Mouse (Mus musculus) neural tube, embryonic 14.5 days (tissue): Measurements from ENCODE around the gene Mdp1. TPM values are rescaled to one million over a fixed set of nuclear protein-coding genes. Genes with fewer than 3 reads are reported as not detected.

Source experiments
- ATAC-seq: fragments of 200-750 bp; cut with Nextera tagmentation; 2 replicates; pipeline ENCODE4 v1.8.0; 2017; ENCODE audit warnings: low read depth, mild to moderate bottlenecking, moderate TSS enrichment, moderate library complexity
- H3K27ac ChIP-seq: fragments of 300-500 bp; sonication (generic); 2 replicates; pipeline ENCODE4 v1.5.1; 2014; ENCODE audit warnings: low read depth, mild to moderate bottlenecking, control low read depth, low read length, moderate library complexity, mixed read lengths
- H3K27me3 ChIP-seq: fragments of 300-500 bp; sonication (generic); 2 replicates; pipeline ENCODE4 v1.6.1; 2014; ENCODE audit warnings: low read length; ENCODE audit not compliant: control insufficient read depth, insufficient read depth
- H3K36me3 ChIP-seq: fragments of 300-500 bp; sonication (generic); 2 replicates; pipeline ENCODE4 v1.6.1; 2014; ENCODE audit warnings: low read length, mixed read lengths; ENCODE audit not compliant: control insufficient read depth, insufficient read depth
- H3K4me1 ChIP-seq: fragments of 300-500 bp; sonication (generic); 2 replicates; pipeline ENCODE4 v1.6.1; 2014; ENCODE audit warnings: low read length; ENCODE audit not compliant: control insufficient read depth, insufficient read depth
- H3K4me2 ChIP-seq: fragments of 300-500 bp; sonication (generic); 2 replicates; pipeline ENCODE4 v1.6.1; 2014; ENCODE audit warnings: mild to moderate bottlenecking, low read depth, low read length, control low read depth
- H3K4me3 ChIP-seq: fragments of 300-500 bp; sonication (generic); 2 replicates; pipeline ENCODE4 v1.5.1; 2014; ENCODE audit warnings: low read depth, low read length, control low read depth, mixed read lengths
- H3K9ac ChIP-seq: fragments of 300-500 bp; sonication (generic); replicated peaks from 2 replicates; pipeline ENCODE4 v1.6.1; 2014; ENCODE audit warnings: low read depth, mild to moderate bottlenecking, control low read depth, low read length, mixed read lengths
- H3K9me3 ChIP-seq: fragments of 300-500 bp; sonication (generic); 2 replicates; pipeline ENCODE4 v1.6.1; 2016; ENCODE audit warnings: low read length; ENCODE audit not compliant: control insufficient read depth
- WGBS: fragments of 180-500 bp; shearing (Covaris S2); extraction: QIAGEN DNeasy Blood & Tissue Kit; methylation state at CpG from one replicate; pipeline ENCODE4 v1.1.7; 2014; 5-methylcytosine and 5-hydroxymethylcytosine counted together
- polyA plus RNA-seq: library from polyadenylated mRNA; unstranded; fragments of >200 nt; fragmentation: Nextera tagmentation; extraction: Ambion mirVana; gene quantifications from 2 replicates; pipeline ENCODE4 v1.2.1, GENCODE M21; 2014

The Mdp1 gene
- polyA plus RNA-seq, 1 experiment from 2014 or later: 75.5 TPM

DNA sequence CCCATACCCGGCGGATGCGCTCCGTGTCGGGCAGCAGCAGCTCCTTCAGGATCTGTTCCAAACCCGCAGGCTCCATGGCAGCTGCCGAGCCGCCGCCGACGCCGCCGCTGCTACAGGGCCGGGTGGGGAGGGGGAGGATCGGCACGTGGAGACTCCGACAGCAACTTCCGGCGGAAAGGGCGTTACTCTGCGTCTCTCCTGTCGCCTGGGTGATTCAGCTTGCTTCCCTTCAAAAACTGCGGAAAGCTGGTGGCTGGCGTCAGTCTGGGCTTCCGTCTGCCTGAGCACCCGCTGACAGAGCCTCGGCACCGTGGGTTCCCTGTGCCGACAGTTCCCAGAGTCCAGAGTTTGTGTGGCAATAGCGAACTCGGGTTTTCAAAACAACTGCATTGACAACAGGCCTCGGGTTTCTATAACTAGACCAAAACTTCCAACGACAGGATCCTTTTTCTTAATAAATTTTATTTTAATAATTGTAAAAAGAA is 24.7 kb downstream of the Mdp1 start, which contains the start of gene Ipo4:
Ipo4 (minus strand) TSS at position 435 of the 485 bp plus-strand sequence.
- no peaks in the 10 kb centered on the region for H3K9me3 ChIP-seq
- H3K27me3 ChIP-seq: no peaks in the 10 kb centered on the region
- peak within 1 kb of the TSS; percentile 54 for H3K4me3 ChIP-seq
- peak; percentile 93 for ATAC-seq
- 2% methylated on average over 30 of the region's 33 CpGs for WGBS
- peaks cover 52% of the 10 kb centered on the region for H3K36me3 ChIP-seq
- peak within 1 kb of the TSS; percentile 58 for H3K9ac ChIP-seq
- peak within 1 kb of the TSS; percentile 95 for H3K4me2 ChIP-seq
- H3K4me1 ChIP-seq: peaks cover 8% of the 10 kb centered on the region; the same call in 1 of the 2 replicates
- H3K27ac ChIP-seq: peak within 1 kb of the TSS; percentile 72

GRCm38 (mm10) chr14:55634874-55635522 is 25.3 kb downstream of the Mdp1 start:
- H3K4me3 ChIP-seq: peak overlapping the region; percentile 54
- H3K9me3 ChIP-seq: no peaks in the 10 kb centered on the region
- H3K27ac ChIP-seq: peak overlapping the region; percentile 72
- ATAC-seq: no peak; the same call in none of the 2 replicates
- H3K4me2 ChIP-seq: peak overlapping the region; percentile 95
- 3% methylated on average over 23 of the region's 23 CpGs for WGBS
- peak overlapping the region; percentile 58 for H3K9ac ChIP-seq
- H3K36me3 ChIP-seq: peaks cover 54% of the 10 kb centered on the region
- H3K4me1 ChIP-seq: peaks cover 8% of the 10 kb centered on the region; the same call in 1 of the 2 replicates
- H3K27me3 ChIP-seq: no peaks in the 10 kb centered on the region

DNA sequence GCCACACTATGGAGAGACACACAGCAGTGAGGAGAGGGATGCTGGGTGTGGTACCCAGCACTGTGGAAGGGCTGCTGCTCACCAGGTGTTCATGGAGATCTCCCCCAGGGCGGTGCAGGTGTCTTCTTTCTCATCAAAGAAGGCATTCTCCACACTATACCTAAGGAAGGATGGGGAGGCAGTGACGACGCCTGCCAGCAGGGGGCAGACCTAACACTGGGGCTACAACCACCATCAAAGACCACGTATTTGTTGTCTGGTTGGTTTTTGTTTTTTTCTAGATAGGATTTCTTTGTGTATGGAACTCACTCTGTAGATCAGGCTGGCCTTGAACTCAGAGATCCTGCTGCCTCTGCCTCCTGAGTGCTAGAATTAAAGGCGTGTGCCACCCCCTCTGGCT is 31.0 kb downstream of the Mdp1 start:
- no peak overlapping the region for H3K4me2 ChIP-seq
- no peak overlapping the region for H3K27ac ChIP-seq
- no peaks in the 10 kb centered on the region for H3K9me3 ChIP-seq
- no peaks in the 10 kb centered on the region for H3K27me3 ChIP-seq
- 50% methylated on average over 5 of the region's 5 CpGs for WGBS
- H3K9ac ChIP-seq: no peak overlapping the region
- H3K4me3 ChIP-seq: no peak overlapping the region
- H3K4me1 ChIP-seq: peaks cover under 1% of the 10 kb centered on the region; the same call in 1 of the 2 replicates
- no peak for ATAC-seq
- peaks cover 88% of the 10 kb centered on the region for H3K36me3 ChIP-seq

GRCm38 (mm10) chr14:55628077-55628827 is 32.1 kb downstream of the Mdp1 start:
- 83% methylated on average over 27 of the region's 27 CpGs for WGBS
- H3K9me3 ChIP-seq: no peaks in the 10 kb centered on the region
- ATAC-seq: no peak

DNA sequence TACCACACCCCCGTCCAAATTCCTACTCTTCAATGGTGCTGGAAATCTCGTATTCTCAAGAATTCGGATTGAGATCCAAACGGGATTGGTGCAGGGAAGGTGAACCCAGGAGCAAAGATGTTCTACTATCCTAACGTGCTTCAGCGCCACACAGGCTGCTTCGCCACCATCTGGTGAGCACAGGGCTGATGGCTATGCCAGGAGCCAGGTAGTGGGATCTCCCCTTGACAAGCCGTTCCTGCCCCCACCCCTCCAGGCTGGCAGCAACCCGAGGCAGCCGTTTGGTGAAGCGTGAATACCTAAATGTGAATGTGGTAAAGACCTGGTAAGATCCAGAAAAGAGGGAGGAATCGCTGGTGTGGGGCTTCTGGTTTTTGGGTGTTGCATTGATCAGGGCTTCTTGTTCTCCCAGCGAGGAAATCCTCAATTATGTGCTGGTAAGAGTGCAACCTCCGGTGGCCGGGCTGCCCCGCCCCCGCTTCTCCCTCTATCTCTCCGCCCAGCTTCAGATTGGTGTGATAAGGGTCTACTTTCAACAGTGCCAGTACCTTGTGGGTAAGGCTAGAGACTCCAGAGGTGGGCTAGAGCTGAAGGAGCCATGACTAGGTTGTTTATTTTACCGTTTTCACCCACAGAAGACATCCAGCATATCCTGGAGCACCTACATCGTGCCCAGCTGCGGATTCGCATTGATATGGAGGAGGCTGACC is 41.7 kb downstream of the Mdp1 start:
- no peak overlapping the region for H3K9ac ChIP-seq
- H3K4me2 ChIP-seq: peak overlapping the region; percentile 2; the same call in 1 of the 2 replicates

More at GRCm38 (mm10) chr14:55628077-55628827, 32.1 kb downstream of the Mdp1 start:
- Histone ChIP-seq H3K27ac (no peak overlapping the region), H3K4me2 (no peak overlapping the region), H3K36me3 (peaks cover 85% of the 10 kb centered on the region), H3K4me3 (no peak overlapping the region), H3K27me3 (no peaks in the 10 kb centered on the region), H3K9ac (no peak overlapping the region), H3K4me1 (no peaks in the 10 kb centered on the region)

GRCm38 (mm10) chr14:55617822-55618221 is 42.5 kb downstream of the Mdp1 start, which contains the start of gene Rec8:
Rec8 (plus strand) TSS chr14:55618037.
- no peak within 1 kb of the TSS for H3K9ac ChIP-seq
- no peaks in the 10 kb centered on the region for H3K4me1 ChIP-seq
- peak; percentile 81 for ATAC-seq
- peak within 1 kb of the TSS; percentile 26; the same call in 1 of the 2 replicates for H3K4me2 ChIP-seq
- no peaks in the 10 kb centered on the region for H3K9me3 ChIP-seq
- 30% methylated on average over 21 of the region's 21 CpGs for WGBS
- no peaks in the 10 kb centered on the region for H3K27me3 ChIP-seq
- H3K36me3 ChIP-seq: no peaks in the 10 kb centered on the region
- H3K27ac ChIP-seq: no peak within 1 kb of the TSS
- H3K4me3 ChIP-seq: peak within 1 kb of the TSS; percentile 11; the same call in 1 of the 2 replicates

More for the DNA sequence above, 41.7 kb downstream of the Mdp1 start:
- Histone ChIP-seq H3K36me3 (no peaks in the 10 kb centered on the region; the same call in 1 of the 2 replicates), H3K4me3 (peak overlapping the region; percentile 11; the same call in 1 of the 2 replicates), H3K27me3 (no peaks in the 10 kb centered on the region), H3K27ac (no peak overlapping the region), H3K4me1 (no peaks in the 10 kb centered on the region), H3K9me3 (no peaks in the 10 kb centered on the region)
- WGBS: 52% methylated on average over 22 of the region's 22 CpGs
- ATAC-seq: peak; percentile 38; the same call in 1 of the 2 replicates

DNA sequence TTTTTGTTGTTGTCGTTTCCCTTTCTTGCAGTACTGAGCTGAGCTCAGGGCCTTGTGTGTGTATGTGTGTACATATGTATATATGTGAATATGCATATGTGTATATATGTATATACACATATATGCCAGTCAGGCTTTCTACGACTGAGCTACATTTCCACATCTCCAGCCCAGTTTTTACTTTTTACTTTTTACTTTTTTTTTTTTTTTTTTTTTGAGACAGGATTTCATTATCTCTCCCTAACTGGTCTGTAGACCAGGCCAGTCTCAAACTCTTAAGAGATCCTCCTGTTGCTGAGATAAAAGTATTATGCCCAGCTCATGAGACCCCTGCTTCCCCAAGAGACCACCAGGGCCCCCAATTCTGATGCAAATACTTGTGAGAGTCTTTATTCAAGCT is 43.5 kb downstream of the Mdp1 start:
- Histone ChIP-seq H3K9ac (no peak overlapping the region), H3K27ac (no peak overlapping the region), H3K9me3 (no peaks in the 10 kb centered on the region), H3K27me3 (no peaks in the 10 kb centered on the region), H3K4me1 (no peaks in the 10 kb centered on the region), H3K4me3 (no peak overlapping the region), H3K36me3 (no peaks in the 10 kb centered on the region), H3K4me2 (no peak overlapping the region)
- no peak for ATAC-seq
- WGBS: 87% methylated on average over 2 of the region's 2 CpGs

GRCm38 (mm10) chr14:55615876-55616275 is 44.4 kb downstream of the Mdp1 start:
- ATAC-seq: no peak
- 55% methylated on average over 2 of the region's 2 CpGs for WGBS

More at GRCm38 (mm10) chr14:55615876-55616275, 44.4 kb downstream of the Mdp1 start:
- Histone ChIP-seq H3K4me3 (no peak overlapping the region), H3K27ac (no peak overlapping the region), H3K36me3 (no peaks in the 10 kb centered on the region), H3K9me3 (no peaks in the 10 kb centered on the region), H3K27me3 (no peaks in the 10 kb centered on the region), H3K9ac (no peak overlapping the region), H3K4me2 (no peak overlapping the region), H3K4me1 (no peaks in the 10 kb centered on the region)
